In genomic region chr19:46690387-46690786, GRCm38 (mm10) we compare ENCODE assay signal across 8 mouse cellular contexts. TPM values are rescaled to one million over a fixed set of nuclear protein-coding genes. Genes with fewer than 3 reads are reported as not detected.
DNase-seq lines count a peak whose midpoint lies in the region; ATAC-seq and TF ChIP-seq lines count a peak whose summit lies in the region.

No protein-coding gene starts in this region.

- peak overlapping the region; percentile 68; the same call in 1 of the 2 replicates for H3K27ac ChIP-seq in heart, embryonic 11.5 days (ENCODE audit: low read depth, low read length)
- H3K27ac ChIP-seq in CH12.LX (ENCODE audit: insufficient read depth, low read depth), result 0 out of 2 replicates have a peak overlapping the region, but pooled peaks have one; percentile 23
- H3K27ac ChIP-seq in forebrain, embryonic 14.5 days (ENCODE audit: low read depth, low read length), result peak overlapping the region; percentile 74
- no peak overlapping the region; the same call in none of the 2 replicates for H3K27ac ChIP-seq in liver, embryonic 16.5 days (ENCODE audit: low read length)

- no peak for TF ChIP-seq POLR2A in CH12.LX (IDR thresholded peaks at IDR 0.05; ENCODE audit: low read depth, low read length)

- WGBS in heart, embryonic 11.5 days (ENCODE audit: insufficient replicate concordance), result 71% methylated on average over 11 of the region's 11 CpGs
- WGBS in forebrain, embryonic 14.5 days, result 73% methylated on average over 11 of the region's 11 CpGs
- 67% methylated on average over 11 of the region's 11 CpGs for WGBS in liver, embryonic 16.5 days (ENCODE audit: insufficient replicate concordance)

- no peak for TF ChIP-seq RAD21 in CH12.LX (IDR thresholded peaks at IDR 0.05; ENCODE audit: low read depth, low read length)

- peak overlapping the region; percentile 74 for H3K4me2 ChIP-seq in heart, embryonic 11.5 days
- H3K4me2 ChIP-seq in CH12.LX (ENCODE audit: insufficient read depth, low read depth, poor library complexity, severe bottlenecking), result peak overlapping the region; percentile 94
- H3K4me2 ChIP-seq in forebrain, embryonic 14.5 days (ENCODE audit: low read length), result peak overlapping the region; percentile 60
- peak overlapping the region; percentile 79 for H3K4me2 ChIP-seq in liver, embryonic 16.5 days (ENCODE audit: low read depth, low read length)

- H3K36me3 ChIP-seq in heart, embryonic 11.5 days (ENCODE audit: control insufficient read depth, insufficient read depth, low read length), result 0 out of 2 replicates have a peak, but pooled peaks cover 2% of the 10 kb centered on the region
- H3K36me3 ChIP-seq in CH12.LX (replicated peaks in 1 of 2; ENCODE audit: control insufficient read depth in 1 of 2, insufficient read depth in 1 of 2, low read length in 1 of 2), result peaks cover 0 to 29% of the 10 kb centered on the region in 2 experiments
- 0 out of 2 replicates have a peak, but pooled peaks cover 3% of the 10 kb centered on the region for H3K36me3 ChIP-seq in forebrain, embryonic 14.5 days (ENCODE audit: control insufficient read depth, insufficient read depth, low read length)
- no peaks in the 10 kb centered on the region for H3K36me3 ChIP-seq in liver, embryonic 16.5 days (ENCODE audit: control insufficient read depth, insufficient read depth)

- H3K9ac ChIP-seq in heart, embryonic 11.5 days (ENCODE audit: low read depth, low read length), result peak overlapping the region; percentile 94
- H3K9ac ChIP-seq in CH12.LX (ENCODE audit: insufficient read depth, low read depth), result peak overlapping the region; percentile 77
- peak overlapping the region; percentile 87 for H3K9ac ChIP-seq in forebrain, embryonic 14.5 days (ENCODE audit: low read length)
- H3K9ac ChIP-seq in liver, embryonic 16.5 days (ENCODE audit: low read depth, low read length), result peak overlapping the region; percentile 77

- H3K27me3 ChIP-seq in heart, embryonic 11.5 days (ENCODE audit: control insufficient read depth, insufficient read depth, low read length), result no peaks in the 10 kb centered on the region
- H3K27me3 ChIP-seq in CH12.LX (replicated peaks), result no peaks in the 10 kb centered on the region
- H3K27me3 ChIP-seq in forebrain, embryonic 14.5 days (replicated peaks; ENCODE audit: control insufficient read depth, insufficient read depth, low read length), result no peaks in the 10 kb centered on the region
- no peaks in the 10 kb centered on the region for H3K27me3 ChIP-seq in liver, embryonic 16.5 days (ENCODE audit: control insufficient read depth, insufficient read depth, low read depth, low read length)

- H3K4me1 ChIP-seq in heart, embryonic 11.5 days (ENCODE audit: control insufficient read depth, insufficient read depth, low read length), result 0 out of 2 replicates have a peak, but pooled peaks cover 7% of the 10 kb centered on the region
- H3K4me1 ChIP-seq in CH12.LX (ENCODE audit: control insufficient read depth in 1 of 2, insufficient read depth in 2 of 2), result peaks cover 2 to 26% of the 10 kb centered on the region in 2 experiments; a peak in 2 of 4 replicates
- peaks cover 6% of the 10 kb centered on the region; the same call in 1 of the 2 replicates for H3K4me1 ChIP-seq in forebrain, embryonic 14.5 days (ENCODE audit: control insufficient read depth, insufficient read depth, low read length)
- peaks cover 11% of the 10 kb centered on the region for H3K4me1 ChIP-seq in liver, embryonic 16.5 days (ENCODE audit: control insufficient read depth, low read depth, low read length)

- dilution Hi-C loops in CH12.LX (cut with MboI; ENCODE audit: extremely low pct_ligation_motif_present, extremely low pct_unique_long_range_greater_than_20kb, low sequenced_read_pairs), result no loop called here

- H3K9me3 ChIP-seq in heart, embryonic 11.5 days (replicated peaks; ENCODE audit: control insufficient read depth, low read length), result no peaks in the 10 kb centered on the region
- no peaks in the 10 kb centered on the region for H3K9me3 ChIP-seq in CH12.LX (replicated peaks; ENCODE audit: low read length)
- H3K9me3 ChIP-seq in forebrain, embryonic 14.5 days (replicated peaks; ENCODE audit: control insufficient read depth, low read length), result no peaks in the 10 kb centered on the region
- no peaks in the 10 kb centered on the region for H3K9me3 ChIP-seq in liver, embryonic 16.5 days (replicated peaks; ENCODE audit: control insufficient read depth, low read length)

- no peak for TF ChIP-seq CTCF in CH12.LX (conservative IDR thresholded peaks at IDR 0.05 in 1 of 2, IDR thresholded peaks at IDR 0.05 in 1 of 2; ENCODE audit: low read depth in 2 of 2, low read length in 2 of 2)

- in situ Hi-C loops in CH12.LX (cut with MboI; ENCODE audit: low pct_ligation_motif_present, low pct_unique_long_range_greater_than_20kb, low sequenced_read_pairs), result no loop called here

- no peak for ATAC-seq in heart, embryonic 11.5 days (replicated peaks; ENCODE audit: insufficient number of reproducible peaks, low FRiP score, low TSS enrichment)
- ATAC-seq in forebrain, embryonic 14.5 days, result peak; percentile 33
- no peak for ATAC-seq in liver, embryonic 16.5 days (ENCODE audit: low read depth)

- no peak for DNase-seq in heart, adult 8-10 months (ENCODE audit: low spot score)
- no peak for DNase-seq in CH12.LX (ENCODE audit: extremely low read depth)
- peak; percentile 12 for DNase-seq in forebrain, embryonic 14.5 days (ENCODE audit: low spot score)
- DNase-seq in layer of hippocampus, postnatal 36 days, result no peak
- no peak for DNase-seq in frontal cortex, adult 2 months (ENCODE audit: extremely low spot score in 1 of 2, low spot score in 1 of 2)
- no peak for DNase-seq in testis, postnatal 10 days (ENCODE audit: low spot score)

- TF ChIP-seq EP300 in CH12.LX (IDR thresholded peaks at IDR 0.05; ENCODE audit: low read length), result no peak

- peak overlapping the region; percentile 78 for H3K4me3 ChIP-seq in heart, embryonic 11.5 days (ENCODE audit: low read depth, low read length)
- peak overlapping the region; percentile 65 to 73 (median 72) for H3K4me3 ChIP-seq in CH12.LX (replicated peaks in 1 of 3; ENCODE audit: low read depth in 2 of 3, low read length in 2 of 3, poor library complexity in 1 of 3)
- H3K4me3 ChIP-seq in forebrain, embryonic 14.5 days (ENCODE audit: low read depth, low read length), result peak overlapping the region; percentile 65
- peak overlapping the region; percentile 89 for H3K4me3 ChIP-seq in liver, embryonic 16.5 days (ENCODE audit: low read depth, low read length)

- H3K79me2 ChIP-seq in CH12.LX (replicated peaks; ENCODE audit: control insufficient read depth, extremely low read depth, insufficient read depth, poor library complexity, severe bottlenecking), result no peaks in the 10 kb centered on the region

TF ChIP-seq in CH12.LX, 34 proteins besides CTCF, POLR2A, EP300 and RAD21 (continues in another document):
- TF ChIP-seq SMC3 (IDR thresholded peaks at IDR 0.05; ENCODE audit: low read depth, low read length) (no peak), GABPA (IDR thresholded peaks at IDR 0.05; ENCODE audit: insufficient replicate concordance, low read depth, low read length) (no peak), NELFE (IDR thresholded peaks at IDR 0.05; ENCODE audit: low read depth, low read length) (no peak), MAX (IDR thresholded peaks at IDR 0.05; ENCODE audit: low read length) (no peak), ZMIZ1 (IDR thresholded peaks at IDR 0.05; ENCODE audit: low read depth, low read length) (no peak), BHLHE40 (IDR thresholded peaks at IDR 0.05; ENCODE audit: low read depth, low read length) (no peak), MYC (IDR thresholded peaks at IDR 0.05; ENCODE audit: low read depth, low read length) (no peak), MEF2A (IDR thresholded peaks at IDR 0.05; ENCODE audit: borderline replicate concordance, low read depth, low read length) (no peak), CHD1 (IDR thresholded peaks at IDR 0.05; ENCODE audit: low read depth, low read length) (no peak), SIN3A (IDR thresholded peaks at IDR 0.05; ENCODE audit: low read length) (no peak), RCOR1 (conservative IDR thresholded peaks at IDR 0.05; ENCODE audit: low read depth, low read length) (no peak), TBP (conservative IDR thresholded peaks at IDR 0.05; ENCODE audit: low read depth, low read length) (no peak), JUN (IDR thresholded peaks at IDR 0.05; ENCODE audit: insufficient read depth, low read depth, low read length) (no peak)

RNA-seq across cellular contexts. Expression of gene Borcs7, which starts 0.7 kb away (rescaled TPM):
- polyA plus RNA-seq in heart, embryonic 11.5 days (2014; fragmentation: Nextera tagmentation; extraction: Ambion mirVana), result 14.7 and 16.5 TPM in 2 replicates
- total RNA-seq in heart, adult 8-10 months (2022), result 10 to 100 TPM in 1 of 4 experiments, 1 to 10 TPM in 3; 7.7 to 11.1 (median 8.6) TPM
- total RNA-seq in CH12.LX (2012; rRNA removed) (6.0 and 6.6 TPM in 2 replicates), CH12.LX (2014; rRNA removed) (7.0 and 7.6 TPM in 2 replicates)
- polyA plus RNA-seq in CH12.LX (2012; ENCODE audit: insufficient read length, low read depth), result 12.5 and 14.5 TPM in 2 replicates
- 10.5 and 12.5 TPM in 2 replicates for polyA plus RNA-seq in forebrain, embryonic 14.5 days (2014; fragmentation: Nextera tagmentation; extraction: Ambion mirVana)
- 4.4 and 5.0 TPM in 2 replicates for polyA plus RNA-seq in liver, embryonic 16.5 days (2015; fragmentation: Nextera tagmentation; extraction: Ambion mirVana)
- total RNA-seq in layer of hippocampus, postnatal 36 days (2021), result 10 to 100 TPM; 20.6 to 22.0 TPM
- 20.1 and 21.5 TPM in 2 replicates for polyA plus RNA-seq in frontal cortex, adult 2 months (2012; rRNA removed)

RNA-seq across cellular contexts. Expression of gene As3mt, which starts 16.9 kb away (rescaled TPM):
- polyA plus RNA-seq in heart, embryonic 11.5 days (2014; fragmentation: Nextera tagmentation; extraction: Ambion mirVana), result 47.6 and 54.2 TPM in 2 replicates
- 100 to 1,000 TPM in 2 of 4 experiments, 10 to 100 TPM in 2; 91.3 to 104 (median 98.7) TPM for total RNA-seq in heart, adult 8-10 months (2022)
- 30.7 and 34.4 TPM in 2 replicates for total RNA-seq in CH12.LX (2012; rRNA removed)
- total RNA-seq in CH12.LX (2014; rRNA removed), result 43.3 and 50.1 TPM in 2 replicates
- polyA plus RNA-seq in CH12.LX (2012; ENCODE audit: insufficient read length, low read depth), result 47.7 and 52.1 TPM in 2 replicates
- 19.8 and 22.6 TPM in 2 replicates for polyA plus RNA-seq in forebrain, embryonic 14.5 days (2014; fragmentation: Nextera tagmentation; extraction: Ambion mirVana)
- polyA plus RNA-seq in liver, embryonic 16.5 days (2015; fragmentation: Nextera tagmentation; extraction: Ambion mirVana), result 18.2 and 18.6 TPM in 2 replicates
- 10 to 100 TPM; 21.3 to 22.4 TPM for total RNA-seq in layer of hippocampus, postnatal 36 days (2021)
- polyA plus RNA-seq in frontal cortex, adult 2 months (2012; rRNA removed), result 21.6 and 22.6 TPM in 2 replicates

RNA-seq across cellular contexts. Expression of gene Cyp17a1, which starts 17.4 kb away (rescaled TPM):
- 0.97 and 1.1 TPM in 2 replicates for polyA plus RNA-seq in heart, embryonic 11.5 days (2014; fragmentation: Nextera tagmentation; extraction: Ambion mirVana)
- not detected for total RNA-seq in heart, adult 8-10 months (2022)
- total RNA-seq in CH12.LX (2012; rRNA removed) (not detected in 2 replicates), CH12.LX (2014; rRNA removed) (not detected in 2 replicates)
- not detected in 2 replicates for polyA plus RNA-seq in CH12.LX (2012; ENCODE audit: insufficient read length, low read depth)
- polyA plus RNA-seq in forebrain, embryonic 14.5 days (2014; fragmentation: Nextera tagmentation; extraction: Ambion mirVana), result not detected in 2 replicates
- polyA plus RNA-seq in liver, embryonic 16.5 days (2015; fragmentation: Nextera tagmentation; extraction: Ambion mirVana), result 1.9 and 2.4 TPM in 2 replicates
- not detected for total RNA-seq in layer of hippocampus, postnatal 36 days (2021)
- polyA plus RNA-seq in frontal cortex, adult 2 months (2012; rRNA removed), result 0.78 TPM in 1 of 2 replicates, not detected in the other
